Mouse (Mus musculus) ES-E14 (cell line): ENCODE results near the gene Zfp92. TPM values are rescaled to one million over a fixed set of nuclear protein-coding genes. Genes with fewer than 3 reads are reported as not detected.
"Not testable (repeated sequence)": the region's sequence is repeated elsewhere in the genome, so short reads cannot be mapped to it uniquely, and the experiment has no call there.

Experiments used
- DNase-seq: peaks from one replicate; pipeline ENCODE4 v3.0.0-alpha.2; 2013; ENCODE audit warnings: low read depth, low spot score
- H3K27ac ChIP-seq: 2 replicates; pipeline ENCODE4 v1.5.1; 2012; ENCODE audit warnings: low read depth, mild to moderate bottlenecking, low read length, moderate library complexity, mixed read lengths; ENCODE audit not compliant: poor library complexity, insufficient read depth, severe bottlenecking
- H3K36me3 ChIP-seq: 2 replicates; pipeline ENCODE4 v1.6.1; 2012; ENCODE audit warnings: mild to moderate bottlenecking, low read length, moderate library complexity, mixed read lengths; ENCODE audit not compliant: control insufficient read depth, poor library complexity, insufficient read depth, severe bottlenecking
- H3K4me1 ChIP-seq, 2 experiments: fragments of 150-350 bp in 1 of 2; sonication (generic) in 1 of 2; 2 replicates each; pipeline ENCODE4 v1.6.1; 2012; ENCODE audit warnings: low read length in 2 of 2, mild to moderate bottlenecking in 1 of 2, mixed read lengths in 1 of 2; ENCODE audit not compliant: control insufficient read depth in 2 of 2, insufficient read depth in 2 of 2, poor library complexity in 1 of 2
- H3K4me3 ChIP-seq, 2 experiments: fragments of 150-350 bp in 1 of 2; sonication (generic) in 1 of 2; 2 replicates each; pipeline ENCODE4 v1.5.1; 2012; ENCODE audit warnings: low read length in 2 of 2, low read depth in 1 of 2, mild to moderate bottlenecking in 1 of 2, mixed read lengths in 1 of 2; ENCODE audit not compliant: insufficient read depth in 1 of 2, poor library complexity in 1 of 2, severe bottlenecking in 1 of 2
- H3K9ac ChIP-seq: 2 replicates; pipeline ENCODE4 v1.6.1; 2012; ENCODE audit warnings: low read depth, mild to moderate bottlenecking, low read length, mixed read lengths; ENCODE audit not compliant: poor library complexity, insufficient read depth, severe bottlenecking
- H3K9me3 ChIP-seq: fragments of 150-350 bp; sonication (generic); 2 replicates; pipeline ENCODE4 v1.6.1; 2012; ENCODE audit warnings: low read depth, mild to moderate bottlenecking, low read length; ENCODE audit not compliant: control insufficient read depth, insufficient read depth
- CHD2 ChIP-seq: IDR thresholded peaks from 2 replicates; pipeline ENCODE4 v1.6.1; 2014; ENCODE audit warnings: mild to moderate bottlenecking, low read depth, low read length, inconsistent platforms
- HCFC1 ChIP-seq: IDR thresholded peaks from 2 replicates; pipeline ENCODE4 v1.6.1; 2012; ENCODE audit warnings: low read length, inconsistent platforms, borderline replicate concordance; ENCODE audit not compliant: insufficient read depth
- MAFK ChIP-seq: IDR thresholded peaks from 2 replicates; pipeline ENCODE4 v1.6.1; 2014; ENCODE audit warnings: mild to moderate bottlenecking, low read depth, low read length, inconsistent platforms; ENCODE audit not compliant: insufficient read depth
- ZC3H11A ChIP-seq: IDR thresholded peaks from 2 replicates; pipeline ENCODE4 v1.6.1; 2012; ENCODE audit warnings: low read depth, mild to moderate bottlenecking, inconsistent platforms, low read length, borderline replicate concordance
- ZNF384 ChIP-seq: IDR thresholded peaks from 2 replicates; pipeline ENCODE4 v1.6.1; 2012; ENCODE audit warnings: low read depth, low read length, inconsistent platforms
- in situ Hi-C, 2 experiments: fragments of 600-800 bp; cut with MboI; formaldehyde crosslinking; loops; one replicate each; pipeline ENCODE4 v1.15.1; 2025; ENCODE audit warnings: low sequenced_read_pairs in 2 of 2, inconsistent platforms in 1 of 2; ENCODE audit not compliant: unreplicated experiment in 2 of 2
- total RNA-seq: library from RNA; depleted of rRNA; stranded (reverse); fragments of 300-350 nt; gene quantifications from 2 replicates; pipeline ENCODE4 v1.2.3, GENCODE M21; 2012

Gene Zfp92
- total RNA-seq, 1 experiment, result 0.04 TPM

GRCm38 (mm10) chrX:73396446-73396845, 14.4 kb upstream of the Zfp92 start:
- Histone ChIP-seq H3K9me3 (no peaks in the 10 kb centered on the region), H3K4me1 (no peaks in the 10 kb centered on the region; a peak in 1 of 4 replicates), H3K4me3 (no peak overlapping the region), H3K27ac (no peak overlapping the region), H3K36me3 (no peaks in the 10 kb centered on the region), H3K9ac (no peak overlapping the region)
- in situ Hi-C loops, result no loop called here
- no peak for TF ChIP-seq ZC3H11A
- no peak for TF ChIP-seq HCFC1
- no peak for TF ChIP-seq MAFK
- TF ChIP-seq CHD2, result no peak
- no peak for DNase-seq

GRCm38 (mm10) chrX:73398636-73399035, 12.3 kb upstream of the Zfp92 start, which contains the start of gene Gm18336:
Gm18336 (minus strand) TSS chrX:73398736.
- H3K4me1 ChIP-seq, H3K9ac ChIP-seq, in situ Hi-C loops, H3K4me3 ChIP-seq, DNase-seq, H3K27ac ChIP-seq, H3K9me3 ChIP-seq, H3K36me3 ChIP-seq: not testable (repeated sequence)

GRCm38 (mm10) chrX:73400951-73401350, 9.9 kb upstream of the Zfp92 start:
- no peak for TF ChIP-seq MAFK
- TF ChIP-seq CHD2, result no peak
- TF ChIP-seq HCFC1, result no peak
- no peak for TF ChIP-seq ZC3H11A
- no peak for TF ChIP-seq ZNF384
- H3K9ac ChIP-seq, result peak overlapping the region; percentile 7; the same call in 1 of the 2 replicates
- in situ Hi-C loops, result no loop called here
- H3K36me3 ChIP-seq, result no peaks in the 10 kb centered on the region
- peak overlapping the region; percentile 48 to 61 for H3K4me3 ChIP-seq
- no peak for DNase-seq
- no peaks in the 10 kb centered on the region; a peak in 1 of 4 replicates for H3K4me1 ChIP-seq
- H3K9me3 ChIP-seq, result no peaks in the 10 kb centered on the region
- H3K27ac ChIP-seq, result no peak overlapping the region

- DNase-seq, result no peak
- Histone ChIP-seq H3K9me3 (no peaks in the 10 kb centered on the region), H3K4me3 (peak overlapping the region; percentile 48 to 61; a peak in 3 of 4 replicates), H3K9ac (no peak overlapping the region), H3K36me3 (no peaks in the 10 kb centered on the region), H3K4me1 (no peaks in the 10 kb centered on the region; a peak in 1 of 4 replicates), H3K27ac (no peak overlapping the region)
- in situ Hi-C loops, result no loop called here
- no peak for TF ChIP-seq ZC3H11A
- no peak for TF ChIP-seq HCFC1
- TF ChIP-seq ZNF384, result no peak
- TF ChIP-seq CHD2, result no peak
These were observed 9.3 kb upstream of the Zfp92 start for GRCm38 (mm10) chrX:73401616-73402015.

GRCm38 (mm10) chrX:73412767-73413166, 1.9 kb downstream of the Zfp92 start:
- no peak for DNase-seq
- no peak for TF ChIP-seq CHD2
- no peak for TF ChIP-seq ZC3H11A
- no peak for TF ChIP-seq ZNF384
- TF ChIP-seq HCFC1, result no peak
- TF ChIP-seq MAFK, result no peak
- in situ Hi-C loops, result no loop called here

More at GRCm38 (mm10) chrX:73412767-73413166, 1.9 kb downstream of the Zfp92 start:
- no peaks in the 10 kb centered on the region for H3K36me3 ChIP-seq
- no peak overlapping the region for H3K4me3 ChIP-seq
- no peaks in the 10 kb centered on the region for H3K4me1 ChIP-seq
- H3K27ac ChIP-seq, result no peak overlapping the region
- H3K9ac ChIP-seq, result no peak overlapping the region
- H3K9me3 ChIP-seq, result no peaks in the 10 kb centered on the region
